In the genomic region with DNA sequence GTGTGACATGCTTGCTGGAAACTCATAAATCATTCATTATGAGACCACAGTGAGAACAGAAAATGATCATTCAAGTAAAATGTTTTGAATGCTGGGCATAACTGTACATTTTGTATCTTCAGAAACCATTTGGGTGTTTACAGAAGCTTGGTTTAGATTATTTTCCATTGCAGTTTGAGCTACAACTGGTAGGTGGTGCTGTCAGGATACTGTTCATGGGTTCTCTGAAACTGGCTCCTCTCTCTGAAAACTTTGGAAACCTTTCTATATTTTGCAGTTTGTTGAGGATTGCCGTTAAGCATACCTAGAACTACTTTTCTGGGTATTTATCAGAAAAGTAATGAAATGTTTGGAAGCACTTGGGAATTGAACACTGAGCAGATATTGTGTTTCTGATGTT, we compare ENCODE assay signal across 11 mouse cellular contexts. TPM values are rescaled to one million over a fixed set of nuclear protein-coding genes. Genes with fewer than 3 reads are reported as not detected.
A peak's percentile ranks its signal among the peaks of the same experiment; 100 is the strongest.
DNase-seq lines count a peak whose midpoint lies in the region; ATAC-seq and TF ChIP-seq lines count a peak whose summit lies in the region.
"Had no signal": no experiment of that assay in that cellular context is flagged by ENCODE, and none has a peak within 500 bp of the region (broad histone marks: within the 10 kb centered on the region; RNA-seq: fewer than 3 reads in every experiment).

No protein-coding gene starts in this region.

- no peaks in the 10 kb centered on the region for H3K9me3 ChIP-seq in CH12.LX (replicated peaks; ENCODE audit: low read length)

- DNase-seq in frontal cortex, postnatal 25 days (ENCODE audit: low spot score in 2 of 2) = no peak
- DNase-seq in left cerebral cortex, adult 2 months (ENCODE audit: extremely low spot score in 1 of 2, low spot score in 2 of 2) = no peak
- DNase-seq in left cerebral cortex, adult 9 months (ENCODE audit: low spot score in 2 of 2) = no peak
- DNase-seq in CH12.LX (ENCODE audit: extremely low read depth) = peak; percentile 24
- peak; percentile 17 for DNase-seq in embryo, embryonic 11 days
- no peak for DNase-seq in layer of hippocampus, postnatal 36 days
- no peak for DNase-seq in urinary bladder, postnatal 36 days (ENCODE audit: low spot score in 2 of 2)
- DNase-seq: adrenal gland, adult 8-10 months; cerebellum, postnatal 25 days had no signal

- no peaks in the 10 kb centered on the region for H3K27me3 ChIP-seq in CH12.LX (replicated peaks)

- H3K4me3 ChIP-seq in left cerebral cortex, adult 2 months = no peak overlapping the region
- H3K4me3 ChIP-seq in CH12.LX (replicated peaks in 1 of 3; ENCODE audit: low read depth in 2 of 3, low read length in 2 of 3, poor library complexity in 1 of 3) = no peak overlapping the region

- in situ Hi-C loops in CH12.LX (cut with MboI; ENCODE audit: low pct_ligation_motif_present, low pct_unique_long_range_greater_than_20kb, low sequenced_read_pairs) = no loop called here

- dilution Hi-C loops in CH12.LX (cut with MboI; ENCODE audit: extremely low pct_ligation_motif_present, extremely low pct_unique_long_range_greater_than_20kb, low sequenced_read_pairs) = no loop called here

- no peaks in the 10 kb centered on the region for H3K4me1 ChIP-seq in CH12.LX (ENCODE audit: control insufficient read depth in 1 of 2, insufficient read depth in 2 of 2)

- no peak for TF ChIP-seq POLR2A in CH12.LX (IDR thresholded peaks at IDR 0.05; ENCODE audit: low read depth, low read length)

- ATAC-seq in frontal cortex, adult (ENCODE audit: low TSS enrichment) = peak; percentile 62

- intact Hi-C loops in left cerebral cortex, adult 2 months (cut with DNase I) = loop anchor here (5.0 kb wide), 1 partner anchor 375 kb away; no protein-coding TSS in a partner anchor

- TF ChIP-seq CTCF in left cerebral cortex, adult 2 months (IDR thresholded peaks at IDR 0.05) = peak; percentile 59
- TF ChIP-seq CTCF in CH12.LX (conservative IDR thresholded peaks at IDR 0.05 in 1 of 2, IDR thresholded peaks at IDR 0.05 in 1 of 2; ENCODE audit: low read depth in 2 of 2, low read length in 2 of 2) = peak; percentile 30 to 60; a peak in 3 of 4 replicates

- no peak overlapping the region for H3K9ac ChIP-seq in CH12.LX (ENCODE audit: insufficient read depth, low read depth)

- no peak overlapping the region for H3K27ac ChIP-seq in left cerebral cortex, adult 2 months
- H3K27ac ChIP-seq in CH12.LX (ENCODE audit: insufficient read depth, low read depth) = no peak overlapping the region

- TF ChIP-seq RAD21 in CH12.LX (IDR thresholded peaks at IDR 0.05; ENCODE audit: low read depth, low read length) = peak; percentile 66

- TF ChIP-seq EP300 in CH12.LX (IDR thresholded peaks at IDR 0.05; ENCODE audit: low read length) = no peak

- no peaks in the 10 kb centered on the region for H3K36me3 ChIP-seq in CH12.LX (replicated peaks in 1 of 2; ENCODE audit: control insufficient read depth in 1 of 2, insufficient read depth in 1 of 2, low read length in 1 of 2)

- H3K79me2 ChIP-seq in CH12.LX (replicated peaks; ENCODE audit: control insufficient read depth, extremely low read depth, insufficient read depth, poor library complexity, severe bottlenecking) = no peaks in the 10 kb centered on the region

- H3K4me2 ChIP-seq in CH12.LX (ENCODE audit: insufficient read depth, low read depth, poor library complexity, severe bottlenecking) = no peak overlapping the region

TF ChIP-seq in CH12.LX, 34 proteins besides CTCF, POLR2A, EP300 and RAD21:
- TF ChIP-seq SMC3 (IDR thresholded peaks at IDR 0.05; ENCODE audit: low read depth, low read length) (peak; percentile 47), ETS1 (conservative IDR thresholded peaks at IDR 0.05; ENCODE audit: low read depth, low read length) (no peak)

RNA-seq across cellular contexts. Expression of a gene that starts 31.0 kb away (rescaled TPM):
- not detected for total RNA-seq in left cerebral cortex, adult 2 months (2021)
- not detected in 2 replicates for total RNA-seq in CH12.LX (2012; rRNA removed)
- total RNA-seq in CH12.LX (2014; rRNA removed) = not detected in 2 replicates
- not detected in 2 replicates for polyA plus RNA-seq in CH12.LX (2012; ENCODE audit: insufficient read length, low read depth)
- not detected for total RNA-seq in layer of hippocampus, postnatal 36 days (2021)
- total RNA-seq: layer of hippocampus, adult 18-20 months had no signal

Comparison
In these comparisons a context has a peak if more than half of its experiments do, and no peak if none do; other contexts are left out.
1. DNase-seq: peak in CH12.LX (single experiment) and embryo, embryonic 11 days (single experiment); none in frontal cortex, postnatal 25 days (0 of 2), left cerebral cortex, adult 2 months (0 of 2), left cerebral cortex, adult 9 months (0 of 2), layer of hippocampus, postnatal 36 days (0 of 2) and urinary bladder, postnatal 36 days (0 of 2).